Mouse (Mus musculus): ENCODE data around the gene Zc3h8. TPM values are rescaled to one million over a fixed set of nuclear protein-coding genes. Genes with fewer than 3 reads are reported as not detected.

The Zc3h8 gene
- total and polyA plus RNA-seq, 3 experiments = 5.8 to 6.5 TPM; not detected in 1

GRCm38 (mm10) chr2:128936256-128936655 is 7.6 kb downstream of the Zc3h8 start:
- H3K4me1 ChIP-seq (ENCODE audit: control insufficient read depth in 1 of 2, insufficient read depth in 2 of 2, low read length in 2 of 2) = no peaks in the 10 kb centered on the region
- TF ChIP-seq GATA1 (IDR thresholded peaks at IDR 0.05; ENCODE audit: low read depth, low read length) = no peak
- no peak for TF ChIP-seq MAZ (IDR thresholded peaks at IDR 0.05; ENCODE audit: low read depth, low read length)
- no peak for TF ChIP-seq MYB (IDR thresholded peaks at IDR 0.05; ENCODE audit: low read depth, low read length)
- TF ChIP-seq TAL1 (IDR thresholded peaks at IDR 0.05; ENCODE audit: low read length) = no peak
- no peak for TF ChIP-seq ZMIZ1 (IDR thresholded peaks at IDR 0.05; ENCODE audit: low read depth, low read length)
- TF ChIP-seq TBP (IDR thresholded peaks at IDR 0.05; ENCODE audit: low read depth, low read length) = no peak
- no peak for TF ChIP-seq CHD2 (IDR thresholded peaks at IDR 0.05; ENCODE audit: low read length)
- no peak for TF ChIP-seq POLR2A (IDR thresholded peaks at IDR 0.05; ENCODE audit: control insufficient read depth in 1 of 2, insufficient read depth in 1 of 2, low read depth in 1 of 2, low read length in 2 of 2, poor library complexity in 1 of 2)
- TF ChIP-seq NRF1 (IDR thresholded peaks at IDR 0.05; ENCODE audit: insufficient read depth, low read depth, low read length, poor library complexity, severe bottlenecking) = no peak
- no peak for TF ChIP-seq MAFK (IDR thresholded peaks at IDR 0.05; ENCODE audit: borderline replicate concordance, low read depth, low read length)
- no peak for TF ChIP-seq SMC3 (IDR thresholded peaks at IDR 0.05; ENCODE audit: low read depth, low read length)
- no peak for TF ChIP-seq MYC (IDR thresholded peaks at IDR 0.05; ENCODE audit: low read depth, low read length)
- TF ChIP-seq JUND (IDR thresholded peaks at IDR 0.05; ENCODE audit: low read depth, low read length) = no peak
- no peak for TF ChIP-seq CHD1 (IDR thresholded peaks at IDR 0.05; ENCODE audit: low read depth, low read length)
- no peak for TF ChIP-seq CTCF (IDR thresholded peaks at IDR 0.05 in 2 of 3, conservative IDR thresholded peaks at IDR 0.05 in 1 of 3; ENCODE audit: control insufficient read depth in 1 of 3, insufficient read depth in 1 of 3, low read depth in 2 of 3, low read length in 3 of 3, poor library complexity in 1 of 3, severe bottlenecking in 1 of 3)
- no peak for TF ChIP-seq RCOR1 (IDR thresholded peaks at IDR 0.05; ENCODE audit: low read depth, low read length)
- 0 out of 2 replicates have a peak, but pooled peaks cover 2% of the 10 kb centered on the region for H3K79me2 ChIP-seq (ENCODE audit: control insufficient read depth, insufficient read depth, low read length, poor library complexity)
- H3K4me3 ChIP-seq (ENCODE audit: control insufficient read depth in 1 of 2, insufficient read depth in 1 of 2, low read depth in 2 of 2, low read length in 2 of 2) = no peak overlapping the region
- H3K27ac ChIP-seq (ENCODE audit: control insufficient read depth, low read depth, low read length) = no peak overlapping the region
- H3K36me3 ChIP-seq (ENCODE audit: control insufficient read depth in 1 of 2, insufficient read depth in 2 of 2, low read length in 2 of 2) = no peaks in the 10 kb centered on the region; a peak in 2 of 4 replicates
- DNase-seq (ENCODE audit: low read depth, low spot score) = no peak
- no peaks in the 10 kb centered on the region for H3K9me3 ChIP-seq (replicated peaks; ENCODE audit: insufficient read depth, low read length)
- no peak overlapping the region for H3K9ac ChIP-seq (ENCODE audit: control insufficient read depth, low read depth, low read length, poor library complexity, severe bottlenecking)
- no peaks in the 10 kb centered on the region for H3K27me3 ChIP-seq (ENCODE audit: control insufficient read depth in 1 of 2, insufficient read depth in 2 of 2, low read length in 2 of 2)

- Histone ChIP-seq H3K9ac (ENCODE audit: control insufficient read depth, low read depth, low read length, poor library complexity, severe bottlenecking) (no peak overlapping the region), H3K79me2 (ENCODE audit: control insufficient read depth, insufficient read depth, low read length, poor library complexity) (no peaks in the 10 kb centered on the region), H3K36me3 (ENCODE audit: control insufficient read depth in 1 of 2, insufficient read depth in 2 of 2, low read length in 2 of 2) (peaks cover 0 to 10% of the 10 kb centered on the region in 2 experiments; a peak in 2 of 4 replicates)
Observed at GRCm38 (mm10) chr2:128930704-128931103, 13.2 kb downstream of the Zc3h8 start.

More at GRCm38 (mm10) chr2:128930704-128931103, 13.2 kb downstream of the Zc3h8 start:
- no peak for DNase-seq (ENCODE audit: low read depth, low spot score)
- no peak overlapping the region for H3K27ac ChIP-seq (ENCODE audit: control insufficient read depth, low read depth, low read length)
- H3K4me1 ChIP-seq (ENCODE audit: control insufficient read depth in 1 of 2, insufficient read depth in 2 of 2, low read length in 2 of 2) = no peaks in the 10 kb centered on the region
- TF ChIP-seq MAX (IDR thresholded peaks at IDR 0.05; ENCODE audit: low read length) (no peak), KAT2A (conservative IDR thresholded peaks at IDR 0.05; ENCODE audit: low read depth, low read length) (no peak), RAD21 (IDR thresholded peaks at IDR 0.05; ENCODE audit: low read depth, low read length) (no peak), TAL1 (IDR thresholded peaks at IDR 0.05; ENCODE audit: low read length) (no peak), JUND (IDR thresholded peaks at IDR 0.05; ENCODE audit: low read depth, low read length) (no peak)
- H3K27me3 ChIP-seq (ENCODE audit: control insufficient read depth in 1 of 2, insufficient read depth in 2 of 2, low read length in 2 of 2) = no peaks in the 10 kb centered on the region
- no peak overlapping the region for H3K4me3 ChIP-seq (ENCODE audit: control insufficient read depth in 1 of 2, insufficient read depth in 1 of 2, low read depth in 2 of 2, low read length in 2 of 2)
- H3K9me3 ChIP-seq (replicated peaks; ENCODE audit: insufficient read depth, low read length) = no peaks in the 10 kb centered on the region
